Mouse (Mus musculus): ENCODE results near the gene Klk5.

- TF ChIP-seq MAX (IDR thresholded peaks at IDR 0.05; ENCODE audit: low read depth) (no peak), POLR2A (IDR thresholded peaks at IDR 0.05; ENCODE audit: insufficient read length, low read depth) (no peak), POLR2AphosphoS2 (IDR thresholded peaks at IDR 0.05; ENCODE audit: insufficient read length, low read depth) (no peak), TCF12 (IDR thresholded peaks at IDR 0.05; ENCODE audit: insufficient read depth, poor library complexity, severe bottlenecking) (no peak), USF1 (IDR thresholded peaks at IDR 0.05; ENCODE audit: low read depth) (no peak), E2F4 (IDR thresholded peaks at IDR 0.05; ENCODE audit: insufficient read depth) (no peak), CEBPB (IDR thresholded peaks at IDR 0.05; ENCODE audit: insufficient read depth, poor library complexity, severe bottlenecking) (no peak), MYOD1 (IDR thresholded peaks at IDR 0.05; ENCODE audit: control insufficient read depth in 1 of 3, insufficient read length in 2 of 3, low read depth in 2 of 3) (no peak), MYOG (IDR thresholded peaks at IDR 0.05; ENCODE audit: control insufficient read depth in 1 of 3, insufficient read depth in 1 of 3, insufficient read length in 2 of 3, low read depth in 2 of 3) (no peak)
Measured at GRCm38 (mm10) chr7:43821581-43821980, 20.2 kb upstream of the Klk5 start.

All from myocyte (in vitro differentiated cells).